Mouse (Mus musculus): ENCODE data around the gene Azgp1. TPM values are rescaled to one million over a fixed set of nuclear protein-coding genes. Genes with fewer than 3 reads are reported as not detected.

The Azgp1 gene
- polyA plus RNA-seq, 1 experiment from 2014 or later: 0.09 TPM

DNA sequence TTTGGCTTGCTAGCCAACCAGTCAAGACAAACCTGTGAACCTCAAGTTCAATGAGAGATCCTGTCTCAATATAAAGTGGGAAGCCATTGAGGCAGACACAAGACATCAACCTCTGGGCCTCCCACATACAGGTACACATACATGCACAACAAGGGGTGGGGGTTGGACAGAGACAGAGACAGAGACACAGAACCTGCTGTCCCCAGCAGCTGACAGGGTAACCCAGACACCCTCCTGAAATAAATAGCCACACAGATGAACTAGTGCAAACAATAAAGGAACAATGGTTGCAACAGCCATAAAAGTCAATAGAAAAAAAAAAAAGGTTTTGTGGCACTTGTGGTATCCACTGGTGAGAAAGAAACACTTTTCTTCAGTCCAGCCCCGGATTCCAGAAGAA, 5.9 kb upstream of the Azgp1 start:
- Histone ChIP-seq H3K4me1 (replicated peaks; ENCODE audit: insufficient read depth, low read length) (no peaks in the 10 kb centered on the region), H3K27ac (no peak overlapping the region)
- no peak for ATAC-seq (replicated peaks; ENCODE audit: low FRiP score, low read depth)

GRCm38 (mm10) chr5:137977291-137977690, 4.0 kb upstream of the Azgp1 start:
- H3K36me3 ChIP-seq (ENCODE audit: insufficient read depth, low read length): no peaks in the 10 kb centered on the region
- H3K4me3 ChIP-seq (replicated peaks; ENCODE audit: low read depth, low read length): no peak overlapping the region
- WGBS: 30% methylated on average over 1 of the region's 1 CpGs
- no peaks in the 10 kb centered on the region for H3K27me3 ChIP-seq (ENCODE audit: insufficient read depth, low read length)
- H3K9ac ChIP-seq (ENCODE audit: low read depth, low read length): no peak overlapping the region
- H3K9me3 ChIP-seq (replicated peaks; ENCODE audit: low read length): no peaks in the 10 kb centered on the region
- no peak overlapping the region for H3K27ac ChIP-seq
- no peak overlapping the region for H3K4me2 ChIP-seq (ENCODE audit: low read length)
- DNase-seq (ENCODE audit: low spot score) (no peak), ATAC-seq (replicated peaks; ENCODE audit: low FRiP score, low read depth) (no peak)
- no peak for TF ChIP-seq CTCF (IDR thresholded peaks at IDR 0.05; ENCODE audit: low read depth)
- H3K4me1 ChIP-seq (replicated peaks; ENCODE audit: insufficient read depth, low read length): no peaks in the 10 kb centered on the region

More for the DNA sequence above, 5.9 kb upstream of the Azgp1 start:
- Histone ChIP-seq H3K27me3 (ENCODE audit: insufficient read depth, low read length) (no peaks in the 10 kb centered on the region), H3K9ac (ENCODE audit: low read depth, low read length) (no peak overlapping the region), H3K4me3 (replicated peaks; ENCODE audit: low read depth, low read length) (no peak overlapping the region), H3K36me3 (ENCODE audit: insufficient read depth, low read length) (no peaks in the 10 kb centered on the region), H3K9me3 (replicated peaks; ENCODE audit: low read length) (no peaks in the 10 kb centered on the region), H3K4me2 (ENCODE audit: low read length) (no peak overlapping the region)
- DNase-seq (ENCODE audit: low spot score): no peak
- 60% methylated on average over 1 of the region's 1 CpGs for WGBS
- TF ChIP-seq CTCF (IDR thresholded peaks at IDR 0.05; ENCODE audit: low read depth): no peak

GRCm38 (mm10) chr5:137979081-137979480, 2.2 kb upstream of the Azgp1 start:
- H3K27ac ChIP-seq: no peak overlapping the region
- H3K27me3 ChIP-seq (ENCODE audit: insufficient read depth, low read length): no peaks in the 10 kb centered on the region
- no peak for TF ChIP-seq CTCF (IDR thresholded peaks at IDR 0.05; ENCODE audit: low read depth)
- ATAC-seq (replicated peaks; ENCODE audit: low FRiP score, low read depth): no peak
- H3K4me1 ChIP-seq (replicated peaks; ENCODE audit: insufficient read depth, low read length): no peaks in the 10 kb centered on the region
- 79% methylated on average over 2 of the region's 2 CpGs for WGBS
- no peaks in the 10 kb centered on the region for H3K36me3 ChIP-seq (ENCODE audit: insufficient read depth, low read length)
- H3K4me2 ChIP-seq (ENCODE audit: low read length): no peak overlapping the region
- DNase-seq (ENCODE audit: low spot score): no peak
- no peak overlapping the region for H3K9ac ChIP-seq (ENCODE audit: low read depth, low read length)
- H3K9me3 ChIP-seq (replicated peaks; ENCODE audit: low read length): no peaks in the 10 kb centered on the region
- H3K4me3 ChIP-seq (replicated peaks; ENCODE audit: low read depth, low read length): no peak overlapping the region

DNA sequence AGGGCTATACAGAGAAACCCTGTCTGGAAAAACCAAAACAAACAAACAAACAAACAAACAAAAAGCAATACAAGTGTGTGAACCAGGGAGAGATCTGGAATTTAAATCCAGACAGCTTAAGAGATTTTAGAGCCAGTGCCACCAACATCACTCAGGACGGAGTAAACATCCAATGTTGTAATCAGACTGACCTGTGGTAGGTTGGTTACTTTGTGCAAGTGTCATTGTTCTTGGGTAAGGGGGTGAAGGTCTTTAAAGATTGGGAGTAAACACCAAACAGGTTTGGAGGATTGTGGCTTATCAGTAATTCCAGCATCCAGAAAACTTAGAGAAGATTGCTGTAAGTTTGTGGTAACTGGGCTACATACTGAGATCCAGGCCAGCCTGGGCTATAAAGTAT, 5.0 kb downstream of the Azgp1 start:
- TF ChIP-seq CTCF (IDR thresholded peaks at IDR 0.05; ENCODE audit: low read depth): no peak
- DNase-seq (ENCODE audit: low spot score) (no peak), ATAC-seq (replicated peaks; ENCODE audit: low FRiP score, low read depth) (no peak)
- Histone ChIP-seq H3K4me3 (replicated peaks; ENCODE audit: low read depth, low read length) (no peak overlapping the region), H3K9me3 (replicated peaks; ENCODE audit: low read length) (no peaks in the 10 kb centered on the region), H3K27me3 (ENCODE audit: insufficient read depth, low read length) (no peaks in the 10 kb centered on the region), H3K9ac (ENCODE audit: low read depth, low read length) (no peak overlapping the region), H3K4me2 (ENCODE audit: low read length) (no peak overlapping the region), H3K36me3 (ENCODE audit: insufficient read depth, low read length) (no peaks in the 10 kb centered on the region), H3K27ac (no peak overlapping the region), H3K4me1 (replicated peaks; ENCODE audit: insufficient read depth, low read length) (no peaks in the 10 kb centered on the region)
- 84% methylated on average over 1 of the region's 1 CpGs for WGBS

- no peak overlapping the region for H3K27ac ChIP-seq
- WGBS: 88% methylated on average over 5 of the region's 5 CpGs
- H3K9me3 ChIP-seq (replicated peaks; ENCODE audit: low read length): no peaks in the 10 kb centered on the region
- DNase-seq (ENCODE audit: low spot score) (no peak), ATAC-seq (replicated peaks; ENCODE audit: low FRiP score, low read depth) (no peak)
- no peaks in the 10 kb centered on the region for H3K4me1 ChIP-seq (replicated peaks; ENCODE audit: insufficient read depth, low read length)
- TF ChIP-seq CTCF (IDR thresholded peaks at IDR 0.05; ENCODE audit: low read depth): no peak
- no peaks in the 10 kb centered on the region for H3K36me3 ChIP-seq (ENCODE audit: insufficient read depth, low read length)
- H3K4me3 ChIP-seq (replicated peaks; ENCODE audit: low read depth, low read length): no peak overlapping the region
- no peaks in the 10 kb centered on the region for H3K27me3 ChIP-seq (ENCODE audit: insufficient read depth, low read length)
- no peak overlapping the region for H3K9ac ChIP-seq (ENCODE audit: low read depth, low read length)
- H3K4me2 ChIP-seq (ENCODE audit: low read length): no peak overlapping the region
Measured at GRCm38 (mm10) chr5:138009437-138009836, 28.1 kb downstream of the Azgp1 start.

DNA sequence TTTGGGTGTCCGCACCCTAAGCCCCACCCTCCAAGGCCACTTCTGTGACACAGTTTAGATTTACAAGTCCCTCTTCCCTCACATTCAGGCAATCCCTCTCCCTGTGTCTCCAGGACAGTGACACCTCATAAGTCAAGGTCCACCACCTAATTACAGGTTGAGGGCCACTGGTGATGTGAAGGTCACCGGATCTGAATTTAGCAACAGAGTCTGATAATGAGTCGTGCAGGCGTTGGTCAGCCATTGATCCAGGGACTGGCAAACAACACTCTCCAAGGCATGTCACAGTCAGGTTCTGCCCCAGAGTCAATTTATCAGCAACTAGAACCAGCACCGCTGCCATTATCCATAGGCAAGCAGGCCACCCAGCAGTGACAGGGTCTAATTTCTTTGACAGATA, 31.1 kb downstream of the Azgp1 start:
- no peak overlapping the region for H3K4me3 ChIP-seq (replicated peaks; ENCODE audit: low read depth, low read length)
- H3K36me3 ChIP-seq (ENCODE audit: insufficient read depth, low read length): no peaks in the 10 kb centered on the region
- 82% methylated on average over 5 of the region's 5 CpGs for WGBS
- no peaks in the 10 kb centered on the region for H3K4me1 ChIP-seq (replicated peaks; ENCODE audit: insufficient read depth, low read length)
- ATAC-seq (replicated peaks; ENCODE audit: low FRiP score, low read depth) (no peak), DNase-seq (ENCODE audit: low spot score) (no peak)
- no peaks in the 10 kb centered on the region for H3K9me3 ChIP-seq (replicated peaks; ENCODE audit: low read length)
- no peaks in the 10 kb centered on the region for H3K27me3 ChIP-seq (ENCODE audit: insufficient read depth, low read length)
- no peak overlapping the region for H3K27ac ChIP-seq
- no peak for TF ChIP-seq CTCF (IDR thresholded peaks at IDR 0.05; ENCODE audit: low read depth)
- no peak overlapping the region for H3K9ac ChIP-seq (ENCODE audit: low read depth, low read length)
- H3K4me2 ChIP-seq (ENCODE audit: low read length): no peak overlapping the region

- DNase-seq (ENCODE audit: low spot score) (no peak), ATAC-seq (replicated peaks; ENCODE audit: low FRiP score, low read depth) (no peak)
- Histone ChIP-seq H3K27me3 (ENCODE audit: insufficient read depth, low read length) (no peaks in the 10 kb centered on the region), H3K9ac (ENCODE audit: low read depth, low read length) (no peak overlapping the region), H3K4me1 (replicated peaks; ENCODE audit: insufficient read depth, low read length) (no peaks in the 10 kb centered on the region), H3K4me3 (replicated peaks; ENCODE audit: low read depth, low read length) (no peak overlapping the region), H3K4me2 (ENCODE audit: low read length) (no peak overlapping the region), H3K36me3 (ENCODE audit: insufficient read depth, low read length) (no peaks in the 10 kb centered on the region), H3K9me3 (replicated peaks; ENCODE audit: low read length) (no peaks in the 10 kb centered on the region), H3K27ac (no peak overlapping the region)
- TF ChIP-seq CTCF (IDR thresholded peaks at IDR 0.05; ENCODE audit: low read depth): no peak
- WGBS: 92% methylated on average over 2 of the region's 2 CpGs
Measured at GRCm38 (mm10) chr5:138016530-138016929, 35.2 kb downstream of the Azgp1 start.
